In the genomic region with DNA sequence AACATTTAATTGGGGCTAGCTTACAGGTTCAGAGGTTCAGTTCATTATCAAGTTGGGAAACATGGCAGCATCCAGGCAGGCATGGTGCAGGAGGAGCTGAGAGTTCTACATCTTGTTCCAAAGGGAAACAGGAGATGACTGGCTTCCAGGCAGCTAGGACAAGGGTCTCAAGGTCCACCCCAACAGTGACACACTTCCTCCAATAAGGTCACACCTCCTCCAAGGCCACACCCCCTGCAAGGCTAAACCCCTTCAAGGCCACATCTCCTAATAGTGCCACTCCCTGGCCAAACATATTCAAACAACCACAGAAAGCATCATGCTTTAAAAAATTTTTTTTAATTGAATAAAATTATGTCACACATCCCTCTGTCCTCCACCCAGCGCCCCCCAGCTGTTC, we compare ENCODE assay signal across 27 mouse cellular contexts. TPM values are rescaled to one million over a fixed set of nuclear protein-coding genes. Genes with fewer than 3 reads are reported as not detected.
"Had no signal": no experiment of that assay in that cellular context is flagged by ENCODE, and none has a peak within 500 bp of the region (broad histone marks: within the 10 kb centered on the region; RNA-seq: fewer than 3 reads in every experiment).

No protein-coding gene starts in this region.

- H3K36me3 ChIP-seq: heart, embryonic 13.5 days; heart, embryonic 15.5 days; hindbrain, embryonic 10.5 days; hindbrain, embryonic 12.5 days; intestine, embryonic 15.5 days; limb, embryonic 10.5 days; limb, embryonic 12.5 days; liver, embryonic 12.5 days had no signal

- H3K4me3 ChIP-seq: gastrocnemius, adult 2 months; heart, adult 2 months; heart, embryonic 13.5 days; heart, embryonic 15.5 days; hindbrain, embryonic 10.5 days; hindbrain, embryonic 12.5 days; intestine, embryonic 15.5 days; layer of hippocampus, adult 2 months; left cerebral cortex, adult 2 months; limb, embryonic 10.5 days; limb, embryonic 12.5 days; liver, embryonic 12.5 days had no signal

- H3K4me1 ChIP-seq: heart, embryonic 13.5 days; heart, embryonic 15.5 days; intestine, embryonic 15.5 days; limb, embryonic 10.5 days; limb, embryonic 12.5 days; liver, embryonic 12.5 days had no signal

- H3K4me2 ChIP-seq: heart, embryonic 11.5 days; heart, embryonic 13.5 days; heart, embryonic 15.5 days; hindbrain, embryonic 12.5 days; hindbrain, embryonic 14.5 days; intestine, embryonic 15.5 days; limb, embryonic 12.5 days; liver, embryonic 12.5 days had no signal

- H3K27me3 ChIP-seq: intestine, embryonic 15.5 days had no signal

- H3K9ac ChIP-seq: heart, embryonic 13.5 days; heart, embryonic 15.5 days; hindbrain, embryonic 12.5 days; hindbrain, embryonic 14.5 days; intestine, embryonic 15.5 days; limb, embryonic 12.5 days; liver, embryonic 12.5 days; liver, embryonic 14.5 days had no signal

- DNase-seq: gastrocnemius, adult 2 months; gastrocnemius, postnatal 10 days; gastrocnemius, postnatal 25 days; heart, adult 2 months; heart, postnatal 14 days; heart, postnatal 36 days; kidney, adult 18-20 months; kidney, adult 8-10 months; kidney, postnatal 10 days; kidney, postnatal 4 days had no signal

- H3K9me3 ChIP-seq: heart, embryonic 13.5 days; heart, embryonic 15.5 days; hindbrain, embryonic 10.5 days; hindbrain, embryonic 12.5 days; intestine, embryonic 15.5 days; limb, embryonic 10.5 days; limb, embryonic 12.5 days; liver, embryonic 12.5 days had no signal

- ATAC-seq: hindbrain, embryonic 16.5 days; inflammation-experienced regulatory T-cells, adult 6 months; intestine, embryonic 15.5 days; intestine, postnatal 0 days; liver, embryonic 12.5 days had no signal

- H3K27ac ChIP-seq: gastrocnemius, adult 2 months; heart, adult 2 months; heart, embryonic 13.5 days; heart, embryonic 15.5 days; hindbrain, embryonic 10.5 days; hindbrain, embryonic 12.5 days; hindbrain, embryonic 14.5 days; intestine, embryonic 15.5 days; layer of hippocampus, adult 2 months; left cerebral cortex, adult 2 months; limb, embryonic 10.5 days; limb, embryonic 12.5 days; liver, embryonic 12.5 days; liver, embryonic 14.5 days had no signal

RNA-seq across cellular contexts. Expression of gene 4932438H23Rik, which starts 28.9 kb away (rescaled TPM):
- total RNA-seq: liver, adult 2 months had no signal
- polyA plus RNA-seq: heart, embryonic 13.5 days; limb, embryonic 10.5 days; limb, embryonic 12.5 days; liver, adult 2 months; liver, embryonic 12.5 days; liver, embryonic 14.5 days had no signal
